Mouse (Mus musculus) neural tube, embryonic 11.5 days (tissue): ENCODE measurements around the gene Pwwp2b. TPM values are rescaled to one million over a fixed set of nuclear protein-coding genes. Genes with fewer than 3 reads are reported as not detected.

ENCODE experiments used
- ATAC-seq: fragments of 200-750 bp; cut with Nextera tagmentation; 2 replicates; pipeline ENCODE4 v1.8.0; 2017; ENCODE audit warnings: moderate number of reproducible peaks, mild to moderate bottlenecking, moderate TSS enrichment, moderate library complexity; ENCODE audit not compliant: insufficient read depth, low FRiP score, low TSS enrichment
- DNase-seq: peaks from one replicate; pipeline ENCODE4 v3.0.0-alpha.2; 2015; ENCODE audit warnings: low spot score
- H3K27ac ChIP-seq: fragments of 300-500 bp; sonication (generic); 2 replicates; pipeline ENCODE4 v1.5.1; 2014; ENCODE audit warnings: low read depth, mild to moderate bottlenecking, low read length
- H3K27me3 ChIP-seq: fragments of 300-500 bp; sonication (generic); 2 replicates; pipeline ENCODE4 v1.6.1; 2014; ENCODE audit warnings: mild to moderate bottlenecking, low read length, mixed read lengths; ENCODE audit not compliant: control insufficient read depth, insufficient read depth
- H3K36me3 ChIP-seq: fragments of 300-500 bp; sonication (generic); 2 replicates; pipeline ENCODE4 v1.6.1; 2014; ENCODE audit warnings: mild to moderate bottlenecking, low read length, moderate library complexity, mixed read lengths; ENCODE audit not compliant: control insufficient read depth, insufficient read depth
- H3K4me1 ChIP-seq: fragments of 300-500 bp; sonication (generic); 2 replicates; pipeline ENCODE4 v1.6.1; 2014; ENCODE audit warnings: low read length, mixed read lengths; ENCODE audit not compliant: control insufficient read depth, insufficient read depth
- H3K4me2 ChIP-seq: fragments of 300-500 bp; sonication (generic); 2 replicates; pipeline ENCODE4 v1.6.1; 2014; ENCODE audit warnings: low read depth, mild to moderate bottlenecking, moderate library complexity
- H3K4me3 ChIP-seq: fragments of 300-500 bp; sonication (generic); 2 replicates; pipeline ENCODE4 v1.5.1; 2014; ENCODE audit warnings: low read depth, low read length
- H3K9ac ChIP-seq: fragments of 300-500 bp; sonication (generic); 2 replicates; pipeline ENCODE4 v1.6.1; 2014; ENCODE audit warnings: mild to moderate bottlenecking, low read length
- H3K9me3 ChIP-seq: fragments of 300-500 bp; sonication (generic); 2 replicates; pipeline ENCODE4 v1.6.1; 2016; ENCODE audit warnings: low read length; ENCODE audit not compliant: control insufficient read depth
- WGBS: fragments of 180-500 bp; shearing (Covaris S2); extraction: QIAGEN DNeasy Blood & Tissue Kit; methylation state at CpG from one replicate; pipeline ENCODE4 v1.1.7; 2014; 5-methylcytosine and 5-hydroxymethylcytosine counted together
- polyA plus RNA-seq: library from polyadenylated mRNA; unstranded; fragments of >200 nt; fragmentation: Nextera tagmentation; extraction: Ambion mirVana; gene quantifications from 2 replicates; pipeline ENCODE4 v1.2.1, GENCODE M21; 2014

Gene Pwwp2b
- 4.2 and 4.7 TPM in 2 replicates for polyA plus RNA-seq

DNA sequence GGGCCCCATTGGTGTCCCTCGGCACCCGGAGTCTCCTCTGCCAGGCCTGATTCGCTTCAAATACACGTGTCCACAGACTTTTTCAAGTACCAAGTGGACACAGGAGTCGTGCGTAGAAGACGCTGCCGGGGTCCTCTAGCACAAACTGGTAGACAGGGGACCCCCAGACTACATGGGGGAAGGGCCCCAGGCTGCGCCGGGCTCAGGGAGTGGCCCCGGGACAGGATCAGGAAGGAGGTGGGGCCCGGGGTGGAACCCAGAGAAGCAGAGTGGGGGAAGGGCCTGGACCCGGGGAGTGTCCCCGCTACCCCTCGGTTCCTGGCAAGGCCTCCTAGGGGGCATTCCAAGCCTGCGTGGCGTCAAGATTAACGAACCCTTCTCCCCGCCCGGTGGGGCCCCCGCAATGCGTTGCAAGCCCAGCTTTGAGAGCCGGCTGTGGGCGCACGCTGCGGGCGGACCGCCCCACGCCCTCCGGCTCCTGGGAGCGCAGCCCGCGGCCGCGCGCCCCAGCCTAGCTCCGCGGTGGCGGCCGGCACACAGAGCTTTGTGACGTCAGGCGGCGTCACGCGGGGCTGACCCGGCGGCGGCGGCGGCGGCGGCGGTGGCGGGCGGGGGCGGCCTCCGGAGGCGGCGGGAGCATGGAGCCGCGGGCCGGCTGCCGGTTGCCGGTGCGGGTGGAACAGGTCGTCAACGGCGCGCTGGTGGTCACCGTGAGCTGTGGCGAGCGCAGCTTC is at the start of gene Pwwp2b:
Gene Pwwp2b, plus strand, starts transcription at position 602 of the 734 bp plus-strand sequence.
- Histone ChIP-seq H3K9me3 (no peaks in the 10 kb centered on the region), H3K4me1 (peaks cover 12% of the 10 kb centered on the region), H3K36me3 (no peaks in the 10 kb centered on the region), H3K4me2 (peak within 1 kb of the TSS; percentile 98), H3K9ac (peak within 1 kb of the TSS; percentile 74), H3K4me3 (peak within 1 kb of the TSS; percentile 55), H3K27me3 (peaks cover 18% of the 10 kb centered on the region), H3K27ac (no peak within 1 kb of the TSS)
- under 1% methylated on average over 62 of the region's 72 CpGs for WGBS
- DNase-seq (peak; percentile 81), ATAC-seq (peak; percentile 78)

DNA sequence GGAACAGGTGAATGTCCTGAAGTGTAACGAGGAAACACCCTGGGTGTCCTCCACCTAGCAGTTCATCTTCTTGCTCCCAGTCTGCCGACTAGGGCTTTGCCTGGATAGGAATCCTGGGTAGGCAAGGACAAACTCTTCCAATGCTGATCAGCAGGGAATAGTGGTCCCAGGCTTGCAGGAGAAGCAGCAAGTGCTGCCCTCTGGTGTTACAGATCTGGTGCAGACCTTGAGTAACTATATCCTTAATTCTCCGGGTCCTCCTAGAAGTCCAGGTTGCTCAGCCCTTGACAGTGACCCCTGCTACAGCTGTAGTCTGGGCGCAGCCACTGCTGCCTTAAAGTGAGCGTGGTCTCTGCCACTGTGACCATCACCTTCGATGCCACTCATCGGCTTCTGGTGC is 48.2 kb upstream of the Pwwp2b start:
- ATAC-seq (peak; percentile 55), DNase-seq (peak; percentile 79)
- no peak overlapping the region for H3K9ac ChIP-seq
- WGBS, result 35% methylated on average over 7 of the region's 7 CpGs
- H3K9me3 ChIP-seq, result no peaks in the 10 kb centered on the region
- H3K4me2 ChIP-seq, result no peak overlapping the region
- H3K4me3 ChIP-seq, result no peak overlapping the region
- H3K36me3 ChIP-seq, result no peaks in the 10 kb centered on the region
- no peaks in the 10 kb centered on the region for H3K4me1 ChIP-seq
- no peaks in the 10 kb centered on the region for H3K27me3 ChIP-seq
- no peak overlapping the region for H3K27ac ChIP-seq

DNA sequence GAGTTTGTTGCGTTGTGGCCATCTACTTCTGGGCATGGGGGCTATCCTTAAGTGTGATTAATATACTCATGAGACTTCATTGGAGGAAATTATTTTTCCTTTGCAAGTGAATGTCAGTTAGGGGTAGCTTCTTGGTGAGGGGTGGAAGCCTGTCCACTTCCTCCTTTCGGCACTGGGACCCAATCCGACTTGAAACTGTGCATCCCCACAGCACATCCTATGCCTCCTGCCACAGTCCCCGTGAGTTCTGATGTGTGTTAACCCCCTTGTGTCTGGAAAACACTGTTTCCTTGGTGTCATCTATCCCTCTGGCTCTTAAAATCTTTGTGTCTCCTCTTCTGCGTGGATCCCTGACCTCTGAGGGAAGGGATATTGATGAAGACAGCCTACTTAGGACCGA is 47.1 kb upstream of the Pwwp2b start:
- 66% methylated on average over 6 of the region's 6 CpGs for WGBS

DNA sequence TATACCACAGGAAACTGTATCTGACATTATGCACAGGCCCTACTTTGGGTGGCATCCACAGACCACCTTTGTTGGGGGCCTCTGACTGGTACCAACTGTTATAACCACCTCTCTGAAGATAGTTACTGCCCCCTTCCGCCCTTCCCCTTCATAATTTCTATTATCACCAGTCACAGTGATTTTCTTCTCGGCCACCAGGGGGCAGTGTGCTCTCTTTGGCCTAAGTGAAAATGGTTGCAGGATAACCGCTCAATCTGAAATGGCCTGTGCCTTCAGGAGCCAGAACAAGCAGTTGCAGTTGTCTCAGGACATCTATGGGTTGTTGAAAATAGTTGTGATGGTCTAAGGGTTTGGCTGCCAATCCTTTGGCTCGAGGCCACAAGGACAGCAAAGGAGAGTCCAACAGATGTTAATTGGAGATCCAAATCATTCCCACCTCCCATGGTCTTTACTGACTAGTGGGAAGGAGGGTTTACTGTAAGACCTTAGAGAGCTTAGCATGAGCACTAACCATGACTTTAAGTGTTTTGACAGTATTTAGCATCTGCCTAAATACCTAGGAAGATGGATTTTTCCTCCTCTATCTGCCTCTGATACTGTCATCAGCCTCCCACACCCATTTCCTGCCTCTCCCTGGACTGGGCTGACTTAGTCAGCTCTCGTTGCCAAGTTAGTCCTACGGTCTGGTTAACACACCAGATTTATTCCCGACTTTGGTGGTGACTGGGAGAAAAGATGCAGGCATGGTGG is 40.1 kb upstream of the Pwwp2b start:
- no peak for ATAC-seq
- no peaks in the 10 kb centered on the region for H3K36me3 ChIP-seq
- DNase-seq, result peak; percentile 77
- H3K9me3 ChIP-seq, result no peaks in the 10 kb centered on the region
- no peak overlapping the region for H3K4me3 ChIP-seq
- 31% methylated on average over 7 of the region's 7 CpGs for WGBS
- no peak overlapping the region for H3K9ac ChIP-seq
- no peaks in the 10 kb centered on the region for H3K4me1 ChIP-seq
- H3K27ac ChIP-seq, result no peak overlapping the region
- H3K27me3 ChIP-seq, result no peaks in the 10 kb centered on the region
- H3K4me2 ChIP-seq, result no peak overlapping the region

More for the DNA sequence above, 47.1 kb upstream of the Pwwp2b start:
- H3K9ac ChIP-seq, result no peak overlapping the region
- no peaks in the 10 kb centered on the region for H3K36me3 ChIP-seq
- H3K4me1 ChIP-seq, result no peaks in the 10 kb centered on the region
- ATAC-seq (no peak), DNase-seq (no peak)
- H3K27ac ChIP-seq, result no peak overlapping the region
- H3K4me3 ChIP-seq, result no peak overlapping the region
- H3K9me3 ChIP-seq, result no peaks in the 10 kb centered on the region
- H3K27me3 ChIP-seq, result no peaks in the 10 kb centered on the region
- no peak overlapping the region for H3K4me2 ChIP-seq

DNA sequence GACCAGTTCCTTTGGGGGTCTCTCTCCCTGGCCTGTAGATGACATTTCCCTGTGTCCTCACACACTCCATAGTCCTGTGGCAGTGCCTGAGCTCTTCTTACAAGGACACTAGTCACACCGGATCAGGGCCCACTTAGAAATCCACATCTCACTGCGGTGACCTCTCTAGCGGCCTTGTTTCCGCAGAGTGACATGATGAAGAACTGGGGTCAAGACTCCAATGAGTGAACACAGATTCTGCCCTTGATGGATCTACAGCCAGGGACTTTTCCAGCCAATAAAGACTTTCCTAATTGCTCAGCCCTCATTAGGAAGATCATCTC is 39.5 kb upstream of the Pwwp2b start:
- WGBS, result 81% methylated on average over 4 of the region's 4 CpGs
- H3K27me3 ChIP-seq, result no peaks in the 10 kb centered on the region

DNA sequence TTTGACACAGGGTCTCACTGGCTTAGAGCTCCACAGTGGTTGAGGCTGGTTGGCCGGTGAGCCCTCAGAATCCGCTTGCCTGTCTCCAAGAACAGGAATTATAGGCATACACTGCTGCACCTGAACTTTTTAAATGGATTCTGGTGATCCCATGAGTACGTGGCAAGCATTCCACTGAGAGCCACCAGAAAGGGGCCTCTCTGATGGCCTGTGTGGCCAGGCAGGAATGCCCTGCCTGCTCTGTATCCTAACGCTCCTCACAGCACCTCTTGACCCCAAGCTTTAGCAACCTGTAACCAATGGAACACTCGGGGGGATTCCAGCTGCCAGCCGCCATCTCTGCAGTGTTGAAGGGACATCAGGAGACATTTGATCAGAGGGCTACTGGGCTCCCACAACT is 36.5 kb upstream of the Pwwp2b start:
- 83% methylated on average over 6 of the region's 6 CpGs for WGBS
- Histone ChIP-seq H3K27ac (no peak overlapping the region), H3K4me1 (peaks cover 3% of the 10 kb centered on the region; the same call in 1 of the 2 replicates), H3K4me2 (no peak overlapping the region), H3K9me3 (no peaks in the 10 kb centered on the region), H3K27me3 (no peaks in the 10 kb centered on the region), H3K9ac (no peak overlapping the region), H3K4me3 (no peak overlapping the region), H3K36me3 (no peaks in the 10 kb centered on the region)
- DNase-seq, result no peak
- no peak for ATAC-seq

More for the DNA sequence above, 39.5 kb upstream of the Pwwp2b start:
- no peak overlapping the region for H3K4me2 ChIP-seq
- no peaks in the 10 kb centered on the region for H3K9me3 ChIP-seq
- H3K27ac ChIP-seq, result no peak overlapping the region
- ATAC-seq, result no peak
- no peaks in the 10 kb centered on the region for H3K36me3 ChIP-seq
- H3K4me1 ChIP-seq, result peaks cover 3% of the 10 kb centered on the region; the same call in 1 of the 2 replicates
- no peak for DNase-seq
- no peak overlapping the region for H3K4me3 ChIP-seq
- H3K9ac ChIP-seq, result no peak overlapping the region

DNA sequence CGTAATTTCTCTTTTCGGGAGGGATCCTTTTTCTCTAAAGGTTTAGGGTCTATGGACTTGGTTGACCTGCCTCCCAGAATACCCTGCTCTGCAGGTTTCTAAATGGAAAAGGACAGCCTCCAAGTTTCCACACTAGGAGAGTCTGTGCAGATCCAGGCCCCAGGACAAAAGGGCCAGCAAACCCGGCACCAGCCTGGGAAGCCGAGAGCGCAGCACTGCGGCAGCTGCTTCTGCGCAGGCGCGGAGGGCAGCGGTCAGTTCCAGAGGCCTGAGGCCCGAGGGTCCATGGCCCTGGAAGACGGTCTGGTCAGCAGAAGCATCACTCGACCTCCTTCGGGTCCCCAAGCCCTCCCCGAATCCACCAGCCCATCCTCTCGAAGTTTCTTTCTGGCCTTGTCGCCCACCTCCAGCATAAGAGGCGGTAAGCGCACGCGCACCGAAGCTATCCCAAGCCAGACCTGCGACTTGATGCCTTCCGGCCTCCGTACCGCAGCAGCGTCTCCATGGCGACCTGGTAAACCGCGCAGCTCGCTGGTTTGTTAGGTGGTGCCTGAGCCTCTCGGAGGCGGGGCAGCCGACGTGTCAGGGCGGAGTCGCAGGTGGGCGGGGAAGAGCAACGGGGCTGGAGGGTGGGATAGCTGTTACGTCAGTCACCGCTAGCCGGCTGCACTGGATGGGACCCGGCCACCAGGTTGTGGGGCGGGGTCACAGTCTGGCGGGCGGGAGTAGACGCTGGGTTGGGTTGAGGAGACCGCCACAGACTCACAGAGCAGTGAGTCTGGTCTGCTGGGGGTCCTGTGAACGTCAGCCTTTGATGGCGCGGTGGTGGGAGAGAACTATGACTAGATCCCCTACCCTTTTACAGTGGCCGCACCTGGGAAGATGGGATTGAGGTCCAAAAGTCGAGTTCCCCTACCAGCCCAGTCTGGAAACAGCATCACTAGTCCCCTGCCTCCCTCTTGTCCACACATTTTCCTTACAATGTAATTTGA is 35.2 kb upstream of the Pwwp2b start, which contains the start of the genes Lrrc27 and Stk32c:
Gene Lrrc27, plus strand, starts transcription at position 235 of the 992 bp plus-strand sequence.
Gene Stk32c, minus strand, starts transcription at position 554 of the 992 bp plus-strand sequence.
- ATAC-seq, result peak; percentile 97
- H3K4me3 ChIP-seq, result peak within 1 kb of the TSS; percentile 45

DNA sequence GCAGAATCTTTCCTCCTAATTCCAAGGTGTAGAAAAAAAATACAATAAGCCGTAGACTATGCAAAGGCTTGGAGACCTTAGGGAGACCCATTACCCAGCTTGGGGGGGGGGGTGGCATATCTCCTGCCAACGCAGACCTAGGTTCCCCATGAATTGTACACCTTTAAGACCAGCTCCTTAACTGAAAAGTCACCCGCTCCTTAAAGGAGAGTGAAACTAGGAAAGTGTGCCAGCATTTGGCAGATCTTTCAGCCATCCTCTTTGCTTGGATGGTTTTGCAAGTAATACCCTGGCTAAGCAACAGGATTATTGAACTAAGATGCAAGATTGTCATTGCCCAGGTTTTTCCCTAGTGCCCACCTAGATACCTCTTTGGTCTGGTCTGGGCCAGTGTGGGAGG is 34.5 kb upstream of the Pwwp2b start:
- H3K4me1 ChIP-seq, result peaks cover 3% of the 10 kb centered on the region; the same call in 1 of the 2 replicates

More for the DNA sequence above, 35.2 kb upstream of the Pwwp2b start, which contains the start of the genes Lrrc27 and Stk32c:
- Histone ChIP-seq H3K27ac (peak within 1 kb of the TSS; percentile 78), H3K4me1 (peaks cover 3% of the 10 kb centered on the region; the same call in 1 of the 2 replicates), H3K27me3 (no peaks in the 10 kb centered on the region), H3K4me2 (peak within 1 kb of the TSS; percentile 57), H3K9ac (peak within 1 kb of the TSS; percentile 79), H3K9me3 (no peaks in the 10 kb centered on the region), H3K36me3 (no peaks in the 10 kb centered on the region)
- DNase-seq, result peak; percentile 98
- 3% methylated on average over 53 of the region's 53 CpGs for WGBS

More for the DNA sequence above, 34.5 kb upstream of the Pwwp2b start:
- 69% methylated on average over 3 of the region's 3 CpGs for WGBS
- peak; percentile 8; the same call in 1 of the 2 replicates for ATAC-seq
- H3K9me3 ChIP-seq, result no peaks in the 10 kb centered on the region
- peak overlapping the region; percentile 57 for H3K4me2 ChIP-seq
- peak overlapping the region; percentile 50 for H3K9ac ChIP-seq
- no peak for DNase-seq
- H3K36me3 ChIP-seq, result no peaks in the 10 kb centered on the region
- 0 out of 2 replicates have a peak overlapping the region, but pooled peaks have one; percentile 20 for H3K27ac ChIP-seq
- peak overlapping the region; percentile 45 for H3K4me3 ChIP-seq
- no peaks in the 10 kb centered on the region for H3K27me3 ChIP-seq
